Comparison of ENCODE assay signal across 8 mouse cellular contexts in genomic region chr12:86974387-86975288, GRCm38 (mm10). TPM values are rescaled to one million over a fixed set of nuclear protein-coding genes. Genes with fewer than 3 reads are reported as not detected.
DNase-seq lines count a peak whose midpoint lies in the region; ATAC-seq and TF ChIP-seq lines count a peak whose summit lies in the region.

No protein-coding gene starts in this region.

- TF ChIP-seq CTCF in brain, embryonic 14.5 days (IDR thresholded peaks at IDR 0.05; ENCODE audit: borderline replicate concordance, extremely low read depth, insufficient read depth, insufficient read length), result peak; percentile 88
- peak; percentile 84 for TF ChIP-seq CTCF in heart, postnatal 0 days (IDR thresholded peaks at IDR 0.05; ENCODE audit: low read depth)
- TF ChIP-seq CTCF in lung, adult 2 months (IDR thresholded peaks at IDR 0.05; ENCODE audit: insufficient read depth, low read length), result peak; percentile 49; the same call in 1 of the 2 replicates
- TF ChIP-seq CTCF in olfactory bulb, adult 2 months (IDR thresholded peaks at IDR 0.05; ENCODE audit: insufficient read depth, low read depth, low read length), result peak; percentile 88

- H3K4me3 ChIP-seq in forebrain, embryonic 11.5 days (ENCODE audit: low read depth, low read length), result peak overlapping the region; percentile 28
- H3K4me3 ChIP-seq in heart, postnatal 0 days (ENCODE audit: low read depth, low read length), result peak overlapping the region; percentile 33
- peak overlapping the region; percentile 42 for H3K4me3 ChIP-seq in lung, adult 2 months (replicated peaks; ENCODE audit: extremely low read depth, low read depth, low read length)
- H3K4me3 ChIP-seq in olfactory bulb, adult 2 months (ENCODE audit: insufficient read depth, low read depth, low read length), result peak overlapping the region; percentile 28

- TF ChIP-seq POLR2A in brain, embryonic 14.5 days (IDR thresholded peaks at IDR 0.05; ENCODE audit: borderline replicate concordance, extremely low read depth, insufficient read depth, insufficient read length, poor library complexity, severe bottlenecking), result no peak
- no peak for TF ChIP-seq POLR2A in lung, adult 2 months (IDR thresholded peaks at IDR 0.05; ENCODE audit: borderline replicate concordance, extremely low read depth, low read depth, low read length)
- no peak for TF ChIP-seq POLR2A in olfactory bulb, adult 2 months (IDR thresholded peaks at IDR 0.05; ENCODE audit: insufficient read depth, low read depth, low read length)

- no peaks in the 10 kb centered on the region for H3K9me3 ChIP-seq in forebrain, embryonic 11.5 days (ENCODE audit: control insufficient read depth, low read length)
- no peaks in the 10 kb centered on the region for H3K9me3 ChIP-seq in heart, postnatal 0 days (replicated peaks; ENCODE audit: control insufficient read depth, low read length)

- H3K36me3 ChIP-seq in forebrain, embryonic 11.5 days (ENCODE audit: control insufficient read depth, insufficient read depth, low read length), result no peaks in the 10 kb centered on the region
- no peaks in the 10 kb centered on the region for H3K36me3 ChIP-seq in heart, postnatal 0 days (replicated peaks; ENCODE audit: control insufficient read depth, insufficient read depth, low read length)

- 5% methylated on average over 39 of the region's 40 CpGs for whole genome bisulfite sequencing in forebrain, embryonic 11.5 days
- WGBS in heart, postnatal 0 days, result 9% methylated on average over 38 of the region's 40 CpGs
- WGBS in lung, adult 2 months, result 10% methylated on average over 40 of the region's 40 CpGs
- WGBS in olfactory bulb, adult 2 months, result 5% methylated on average over 40 of the region's 40 CpGs

- peaks cover 14% of the 10 kb centered on the region for H3K4me1 ChIP-seq in forebrain, embryonic 11.5 days (replicated peaks; ENCODE audit: control insufficient read depth, insufficient read depth, low read length)
- peaks cover 21% of the 10 kb centered on the region for H3K4me1 ChIP-seq in heart, postnatal 0 days (ENCODE audit: control insufficient read depth, insufficient read depth)
- H3K4me1 ChIP-seq in lung, adult 2 months (ENCODE audit: control insufficient read depth, insufficient read depth, low read length), result peaks cover 8% of the 10 kb centered on the region
- peaks cover 47% of the 10 kb centered on the region for H3K4me1 ChIP-seq in olfactory bulb, adult 2 months (ENCODE audit: control insufficient read depth, insufficient read depth, low read length)

- peak; percentile 51 for DNase-seq in CD4-positive helper T cell, adult 2 months (ENCODE audit: low read depth, low spot score)
- peak; percentile 86 for DNase-seq in brain, embryonic 14.5 days (ENCODE audit: low read depth)
- peak; percentile 91 for DNase-seq in forebrain, embryonic 11.5 days (ENCODE audit: low spot score)
- peak; percentile 66 for DNase-seq in heart, postnatal 0 days (ENCODE audit: low spot score)
- peak; percentile 54 to 80 for DNase-seq in kidney, postnatal 36 days
- peak; percentile 77 for DNase-seq in lung, adult 2 months
- peak; percentile 54 for DNase-seq in thymus, postnatal 0 days (ENCODE audit: low spot score)

- H3K27ac ChIP-seq in forebrain, embryonic 11.5 days (ENCODE audit: low read depth, low read length), result peak overlapping the region; percentile 51; the same call in 1 of the 2 replicates
- no peak overlapping the region for H3K27ac ChIP-seq in heart, postnatal 0 days (ENCODE audit: low read depth)
- peak overlapping the region; percentile 3; the same call in 1 of the 2 replicates for H3K27ac ChIP-seq in olfactory bulb, adult 2 months (ENCODE audit: insufficient read depth, low read depth, low read length)

- H3K9ac ChIP-seq in forebrain, embryonic 11.5 days (ENCODE audit: low read length), result peak overlapping the region; percentile 55
- H3K9ac ChIP-seq in heart, postnatal 0 days (replicated peaks; ENCODE audit: low read depth, low read length), result peak overlapping the region; percentile 34; the same call in 1 of the 2 replicates

- no peaks in the 10 kb centered on the region; the same call in 1 of the 2 replicates for H3K27me3 ChIP-seq in forebrain, embryonic 11.5 days (ENCODE audit: control insufficient read depth, insufficient read depth, low read length)
- 0 out of 2 replicates have a peak, but pooled peaks cover 10% of the 10 kb centered on the region for H3K27me3 ChIP-seq in heart, postnatal 0 days (ENCODE audit: control insufficient read depth, insufficient read depth, low read length)

- TF ChIP-seq EP300 in heart, postnatal 0 days (IDR thresholded peaks at IDR 0.05; ENCODE audit: low read depth), result no peak

- peak overlapping the region; percentile 66 for H3K4me2 ChIP-seq in forebrain, embryonic 11.5 days (ENCODE audit: low read depth, low read length, severe bottlenecking)
- H3K4me2 ChIP-seq in heart, postnatal 0 days (ENCODE audit: low read depth, low read length), result peak overlapping the region; percentile 63

- peak; percentile 86 for ATAC-seq in forebrain, embryonic 11.5 days (replicated peaks; ENCODE audit: low FRiP score)
- peak; percentile 75 for ATAC-seq in heart, postnatal 0 days (ENCODE audit: insufficient read depth, low read depth)

RNA-seq across cellular contexts. Expression of gene Zdhhc22, which starts 15.6 kb away (rescaled TPM):
- polyA plus RNA-seq in brain, embryonic 14.5 days (2012; rRNA removed), result 10.0 and 15.5 TPM in 2 replicates
- polyA plus RNA-seq in forebrain, embryonic 11.5 days (2014; fragmentation: Nextera tagmentation; extraction: Ambion mirVana), result 0.15 and 0.17 TPM in 2 replicates
- not detected in 2 replicates for total RNA-seq in heart, postnatal 0 days (2014; rRNA removed; ENCODE audit: low replicate concordance)
- 0.05 TPM in 1 of 2 replicates, not detected in the other for polyA plus RNA-seq in heart, postnatal 0 days (2015; fragmentation: Nextera tagmentation; extraction: Ambion mirVana)
- 0.03 TPM in 1 of 2 replicates, not detected in the other for polyA plus RNA-seq in lung, adult 2 months (2012; rRNA removed)
- polyA plus RNA-seq in olfactory bulb, adult 2 months (2012; ENCODE audit: insufficient read depth, insufficient read length, low replicate concordance, missing spikeins), result not detected in 2 replicates
- 0.05 TPM in 2 replicates for polyA plus RNA-seq in thymus, postnatal 0 days (2015; fragmentation: Nextera tagmentation; extraction: Ambion mirVana)

RNA-seq across cellular contexts. Expression of gene Cipc, which starts 27.8 kb away (rescaled TPM):
- 67.3 and 70.7 TPM in 2 replicates for polyA plus RNA-seq in brain, embryonic 14.5 days (2012; rRNA removed)
- 46.5 and 48.7 TPM in 2 replicates for polyA plus RNA-seq in forebrain, embryonic 11.5 days (2014; fragmentation: Nextera tagmentation; extraction: Ambion mirVana)
- 26.2 and 41.6 TPM in 2 replicates for total RNA-seq in heart, postnatal 0 days (2014; rRNA removed; ENCODE audit: low replicate concordance)
- 18.7 and 20.9 TPM in 2 replicates for polyA plus RNA-seq in heart, postnatal 0 days (2015; fragmentation: Nextera tagmentation; extraction: Ambion mirVana)
- polyA plus RNA-seq in lung, adult 2 months (2012; rRNA removed), result 27.2 and 33.9 TPM in 2 replicates
- polyA plus RNA-seq in olfactory bulb, adult 2 months (2012; ENCODE audit: insufficient read depth, insufficient read length, low replicate concordance, missing spikeins), result 112 TPM in 1 of 2 replicates, not detected in the other
- polyA plus RNA-seq in thymus, postnatal 0 days (2015; fragmentation: Nextera tagmentation; extraction: Ambion mirVana), result 18.8 and 20.1 TPM in 2 replicates

RNA-seq across cellular contexts. Expression of gene Tmem63c, which starts 46.5 kb away (rescaled TPM):
- polyA plus RNA-seq in brain, embryonic 14.5 days (2012; rRNA removed), result 18.1 and 19.6 TPM in 2 replicates
- 0.25 and 0.32 TPM in 2 replicates for polyA plus RNA-seq in forebrain, embryonic 11.5 days (2014; fragmentation: Nextera tagmentation; extraction: Ambion mirVana)
- not detected in 2 replicates for total RNA-seq in heart, postnatal 0 days (2014; rRNA removed; ENCODE audit: low replicate concordance)
- not detected in 2 replicates for polyA plus RNA-seq in heart, postnatal 0 days (2015; fragmentation: Nextera tagmentation; extraction: Ambion mirVana)
- 0.16 and 0.22 TPM in 2 replicates for polyA plus RNA-seq in lung, adult 2 months (2012; rRNA removed)
- not detected in 2 replicates for polyA plus RNA-seq in olfactory bulb, adult 2 months (2012; ENCODE audit: insufficient read depth, insufficient read length, low replicate concordance, missing spikeins)
- polyA plus RNA-seq in thymus, postnatal 0 days (2015; fragmentation: Nextera tagmentation; extraction: Ambion mirVana), result 0.05 and 0.13 TPM in 2 replicates

Comparison
In these comparisons a context has a peak if more than half of its experiments do, and no peak if none do; other contexts are left out.
1. RNA of gene Tmem63c, which starts 46.5 kb away (polyA plus RNA-seq): 18.1 to 19.6 TPM in brain, embryonic 14.5 days; 0.25 to 0.32 TPM in forebrain, embryonic 11.5 days, 0.16 to 0.22 TPM in lung, adult 2 months, 0.05 to 0.13 TPM in thymus, postnatal 0 days, not detected in heart, postnatal 0 days and not detected in olfactory bulb, adult 2 months; every median in the first group is over 10 times any median in the second.
2. Peak in every context shown above with its lines, with median percentiles within 50 percentile points of each other: DNase-seq, CTCF ChIP-seq and H3K4me3 ChIP-seq.